Mouse (Mus musculus) kidney, adult 2 months (tissue): Measurements from ENCODE around the gene Rbfox3.

Experiments used
- CTCF ChIP-seq: fragments of 200-500 bp; conservative IDR thresholded peaks from 2 replicates; pipeline ENCODE4 v1.5.1; 2011; ENCODE audit warnings: low read depth, mild to moderate bottlenecking, control low read depth, low read length, moderate library complexity, mixed read lengths; ENCODE audit not compliant: insufficient read depth, insufficient read length
- POLR2A ChIP-seq: fragments of 200-500 bp; IDR thresholded peaks from one replicate; pipeline ENCODE4 v1.6.1; 2011; ENCODE audit warnings: low read depth, low read length, control low read depth

DNA sequence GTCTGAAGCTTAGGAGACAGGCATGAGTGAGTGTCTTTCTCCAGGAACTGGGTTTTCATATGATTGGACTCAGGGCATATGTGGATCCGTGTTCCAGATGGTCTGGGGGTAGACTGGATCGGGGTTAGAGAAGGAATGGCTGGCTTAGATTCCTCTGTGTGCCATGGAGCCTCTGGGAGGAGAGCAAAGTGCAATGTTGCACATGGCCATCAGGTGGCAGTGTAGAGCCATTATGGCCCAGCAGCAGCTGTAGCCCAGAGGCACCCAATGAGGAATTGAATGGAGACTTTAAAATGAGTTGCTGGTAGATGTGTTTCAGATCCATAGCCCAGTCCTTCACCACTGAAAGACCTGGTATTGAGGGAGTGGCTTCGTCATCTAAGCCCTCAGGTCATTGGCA lies 465.6 kb downstream of the Rbfox3 start:
- peak; percentile 99 for TF ChIP-seq CTCF
- no peak for TF ChIP-seq POLR2A
